Mouse (Mus musculus) liver, embryonic 14.5 days (tissue): Measurements from ENCODE around the gene Rock2. TPM values are rescaled to one million over a fixed set of nuclear protein-coding genes. Genes with fewer than 3 reads are reported as not detected.

Experiments
- ATAC-seq: fragments of 200-750 bp; cut with Nextera tagmentation; 2 replicates; pipeline ENCODE4 v1.8.0; 2017; ENCODE audit warnings: moderate number of reproducible peaks, mild to moderate bottlenecking, moderate library complexity; ENCODE audit not compliant: insufficient read depth
- DNase-seq, 3 experiments: peaks; one replicate each; pipeline ENCODE4 v3.0.0-alpha.2; 2012 to 2013; ENCODE audit warnings: low read depth in 3 of 3, low spot score in 3 of 3
- H3K27ac ChIP-seq: fragments of 300-500 bp; sonication (generic); 2 replicates; pipeline ENCODE4 v1.5.1; 2014; ENCODE audit warnings: moderate library complexity, mild to moderate bottlenecking, control low read depth, inconsistent platforms
- H3K27me3 ChIP-seq: fragments of 300-500 bp; sonication (generic); 2 replicates; pipeline ENCODE4 v1.6.1; 2014; ENCODE audit warnings: mild to moderate bottlenecking, low read length, moderate library complexity; ENCODE audit not compliant: control insufficient read depth, insufficient read depth
- H3K36me3 ChIP-seq: fragments of 300-500 bp; sonication (generic); replicated peaks from 2 replicates; pipeline ENCODE4 v1.6.1; 2014; ENCODE audit warnings: low read depth; ENCODE audit not compliant: control insufficient read depth, insufficient read depth
- H3K4me1 ChIP-seq, 2 experiments: fragments of 200-500 bp in 1 of 2; fragments of 300-500 bp in 1 of 2; sonication (generic) in 1 of 2; replicated peaks; 2 replicates each; pipeline ENCODE4 v1.6.1; 2012 to 2014; ENCODE audit warnings: antibody characterized with exemption in 1 of 2, inconsistent platforms in 1 of 2, low read length in 1 of 2; ENCODE audit not compliant: control insufficient read depth in 2 of 2, insufficient read depth in 2 of 2
- H3K4me2 ChIP-seq: fragments of 300-500 bp; sonication (generic); 2 replicates; pipeline ENCODE4 v1.6.1; 2014; ENCODE audit warnings: low read depth, mild to moderate bottlenecking, control low read depth, moderate library complexity
- H3K4me3 ChIP-seq, 2 experiments: fragments of 200-500 bp in 1 of 2; fragments of 300-500 bp in 1 of 2; sonication (generic) in 1 of 2; 2 replicates each; pipeline ENCODE4 v1.5.1; 2012 to 2014; ENCODE audit warnings: low read depth in 2 of 2, low read length in 2 of 2, mild to moderate bottlenecking in 2 of 2, control low read depth in 1 of 2, inconsistent platforms in 1 of 2, moderate library complexity in 1 of 2; ENCODE audit not compliant: insufficient read depth in 1 of 2
- H3K9ac ChIP-seq: fragments of 300-500 bp; sonication (generic); replicated peaks from 2 replicates; pipeline ENCODE4 v1.6.1; 2014; ENCODE audit warnings: mild to moderate bottlenecking, control low read depth, moderate library complexity
- H3K9me3 ChIP-seq: fragments of 300-500 bp; sonication (generic); 2 replicates; pipeline ENCODE4 v1.6.1; 2016; ENCODE audit warnings: low read length, mixed read lengths; ENCODE audit not compliant: control insufficient read depth
- CTCF ChIP-seq: IDR thresholded peaks from 2 replicates; pipeline ENCODE4 v1.5.1; 2016; ENCODE audit warnings: antibody characterized with exemption, low read depth, control low read depth
- EP300 ChIP-seq: IDR thresholded peaks from 2 replicates; pipeline ENCODE4 v1.6.1; 2016; ENCODE audit warnings: antibody characterized with exemption, low read depth
- WGBS: fragments of 180-500 bp; shearing (Covaris S2); extraction: QIAGEN DNeasy Blood & Tissue Kit; methylation state at CpG from one replicate; pipeline ENCODE4 v1.1.7; 2014; ENCODE audit not compliant: insufficient replicate concordance; 5-methylcytosine and 5-hydroxymethylcytosine counted together
- polyA plus RNA-seq, 2 experiments: library from polyadenylated mRNA; depleted of rRNA in 1 of 2; stranded (reverse) in 1 of 2; unstranded in 1 of 2; fragments of >200 nt; fragmentation: Nextera tagmentation in 1 of 2; extraction: Ambion mirVana in 1 of 2; gene quantifications; 2 replicates each; pipeline versions ENCODE4 v1.2.1 to v1.2.3; 2012 to 2014

Gene Rock2
- polyA plus RNA-seq, 2 experiments: 5.1 to 5.7 TPM

DNA sequence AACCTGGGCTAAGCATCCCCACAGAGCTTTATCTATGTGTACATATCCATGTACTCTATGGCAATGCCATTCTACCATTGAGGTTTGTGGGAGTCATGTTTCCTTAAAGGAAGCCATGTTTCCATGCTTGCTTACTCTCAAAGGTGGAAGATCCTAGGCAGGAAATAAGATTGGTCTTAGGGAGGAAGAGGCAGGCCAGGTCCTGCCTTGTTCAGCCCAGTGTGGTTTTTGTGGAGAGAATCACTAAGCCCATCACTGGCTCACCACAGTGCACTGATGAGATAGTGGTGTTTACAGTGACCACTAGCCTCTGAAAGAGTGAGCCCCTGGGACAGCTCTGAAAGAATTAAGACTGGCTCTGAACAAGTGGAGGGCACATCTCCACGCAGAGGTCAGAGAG lies 15.3 kb upstream of the Rock2 start:
- Histone ChIP-seq H3K27ac (no peak overlapping the region), H3K4me3 (no peak overlapping the region), H3K4me2 (no peak overlapping the region), H3K36me3 (no peaks in the 10 kb centered on the region), H3K27me3 (no peaks in the 10 kb centered on the region), H3K9me3 (no peaks in the 10 kb centered on the region), H3K9ac (no peak overlapping the region), H3K4me1 (peaks cover 0 to 37% of the 10 kb centered on the region in 2 experiments; a peak in 3 of 4 replicates)
- no peak for TF ChIP-seq CTCF
- TF ChIP-seq EP300: no peak
- 21% methylated on average over 1 of the region's 1 CpGs for WGBS
- DNase-seq (no peak), ATAC-seq (no peak)

GRCm38 (mm10) chr12:16880077-16880476 lies 14.6 kb upstream of the Rock2 start:
- Histone ChIP-seq H3K36me3 (no peaks in the 10 kb centered on the region), H3K4me1 (peaks cover 0 to 30% of the 10 kb centered on the region in 2 experiments; a peak in 3 of 4 replicates), H3K4me3 (no peak overlapping the region), H3K9ac (no peak overlapping the region), H3K27me3 (no peaks in the 10 kb centered on the region), H3K9me3 (no peaks in the 10 kb centered on the region), H3K27ac (no peak overlapping the region), H3K4me2 (no peak overlapping the region)
- ATAC-seq (peak; percentile 23; the same call in 1 of the 2 replicates), DNase-seq (no peak)
- WGBS: 57% methylated on average over 4 of the region's 4 CpGs
- no peak for TF ChIP-seq CTCF
- no peak for TF ChIP-seq EP300

DNA sequence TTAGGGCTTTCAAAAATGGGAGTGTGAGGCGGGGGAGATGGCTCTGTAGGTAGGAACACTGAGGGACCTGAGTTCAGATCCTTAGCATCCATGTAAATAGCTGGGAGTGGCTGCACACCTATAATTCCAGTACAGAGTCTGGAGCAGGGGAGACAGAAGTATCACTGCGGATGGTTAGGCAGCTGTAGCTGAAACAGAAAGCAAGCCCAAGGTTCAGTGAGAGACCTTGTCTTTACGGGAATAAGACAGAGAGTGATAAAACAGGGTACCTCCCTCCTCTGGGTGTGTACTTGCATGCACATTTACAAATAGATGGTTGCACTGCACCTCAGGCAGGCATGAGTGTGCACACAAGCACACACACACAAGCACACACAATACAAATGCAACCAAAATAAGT lies 12.3 kb upstream of the Rock2 start:
- DNase-seq (no peak), ATAC-seq (no peak)
- no peak overlapping the region for H3K4me3 ChIP-seq
- no peak overlapping the region for H3K9ac ChIP-seq
- 47% methylated on average over 3 of the region's 3 CpGs for WGBS
- H3K4me2 ChIP-seq: no peak overlapping the region
- TF ChIP-seq EP300 (no peak), CTCF (no peak)
- no peaks in the 10 kb centered on the region for H3K9me3 ChIP-seq
- H3K4me1 ChIP-seq: peaks cover 0 to 11% of the 10 kb centered on the region in 2 experiments; a peak in 2 of 4 replicates
- H3K27ac ChIP-seq: no peak overlapping the region
- no peaks in the 10 kb centered on the region for H3K36me3 ChIP-seq
- H3K27me3 ChIP-seq: no peaks in the 10 kb centered on the region

DNA sequence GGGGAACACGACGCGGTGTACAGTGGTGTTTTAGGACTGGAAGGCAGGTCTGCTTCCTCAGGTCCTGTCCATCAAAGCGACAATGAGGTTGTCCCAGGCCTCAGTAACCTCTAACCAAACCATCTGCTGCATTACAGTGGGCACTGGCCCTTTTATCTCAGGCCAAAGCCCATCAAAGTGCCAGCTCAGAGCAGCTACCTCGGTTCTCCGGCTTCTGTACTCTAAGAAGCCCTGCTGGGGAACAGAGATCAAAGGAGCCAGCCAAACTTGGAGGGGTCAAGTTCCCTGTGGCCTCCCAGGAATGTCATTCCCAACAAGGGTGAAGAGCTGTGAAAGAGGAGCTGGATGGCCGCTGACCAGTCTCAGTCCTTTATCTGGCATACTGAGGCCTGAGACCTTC lies 11.6 kb upstream of the Rock2 start:
- DNase-seq: no peak
- TF ChIP-seq CTCF (no peak), EP300 (no peak)
- H3K9ac ChIP-seq: no peak overlapping the region
- H3K4me3 ChIP-seq: no peak overlapping the region
- H3K9me3 ChIP-seq: no peaks in the 10 kb centered on the region
- H3K27me3 ChIP-seq: no peaks in the 10 kb centered on the region
- H3K4me1 ChIP-seq: peaks cover 0 to 11% of the 10 kb centered on the region in 2 experiments; a peak in 2 of 4 replicates
- 71% methylated on average over 7 of the region's 7 CpGs for WGBS
- H3K4me2 ChIP-seq: no peak overlapping the region
- no peak for ATAC-seq
- H3K36me3 ChIP-seq: no peaks in the 10 kb centered on the region
- H3K27ac ChIP-seq: no peak overlapping the region

- Histone ChIP-seq H3K36me3 (no peaks in the 10 kb centered on the region), H3K4me1 (peaks cover 0 to 6% of the 10 kb centered on the region in 2 experiments; a peak in 2 of 4 replicates), H3K4me2 (no peak overlapping the region), H3K27ac (no peak overlapping the region), H3K9ac (no peak overlapping the region), H3K9me3 (no peaks in the 10 kb centered on the region), H3K4me3 (no peak overlapping the region), H3K27me3 (no peaks in the 10 kb centered on the region)
- WGBS: 61% methylated on average over 4 of the region's 4 CpGs
- ATAC-seq (no peak), DNase-seq (no peak)
- TF ChIP-seq CTCF (no peak), EP300 (no peak)
Observed at GRCm38 (mm10) chr12:16884534-16884933, 10.2 kb upstream of the Rock2 start.
